Comparison of ENCODE assay signal across 10 mouse cellular contexts in genomic region chr2:174917146-174917905, GRCm38 (mm10).
DNase-seq lines count a peak whose midpoint lies in the region; ATAC-seq and TF ChIP-seq lines count a peak whose summit lies in the region.
"Had no signal": no experiment of that assay in that cellular context is flagged by ENCODE, and none has a peak within 500 bp of the region (broad histone marks: within the 10 kb centered on the region; RNA-seq: fewer than 3 reads in every experiment).

No protein-coding gene starts in this region.

- DNase-seq in layer of hippocampus, postnatal 14 days (ENCODE audit: low spot score in 2 of 2), result peak; percentile 29 to 66
- no peak for DNase-seq in layer of hippocampus, postnatal 36 days
- peak; percentile 81 for DNase-seq in embryo, embryonic 9.5 days (ENCODE audit: extremely low spot score)
- DNase-seq in left cerebral cortex, adult 2 months (ENCODE audit: extremely low spot score in 1 of 2, low spot score in 2 of 2), result no peak
- DNase-seq in left cerebral cortex, postnatal 25 days (ENCODE audit: low spot score in 2 of 2), result no peak
- no peak for DNase-seq in MN1 (ENCODE audit: low spot score)
- DNase-seq: adrenal gland, postnatal 36 days; right cerebral cortex, postnatal 25 days had no signal

- intact Hi-C loops in left cerebral cortex, adult 2 months (cut with DNase I), result no loop called here
- intact Hi-C loops in left cerebral cortex, postnatal 25 days (cut with DNase I), result no loop called here

- H3K9ac ChIP-seq in hindbrain, embryonic 13.5 days, result peak overlapping the region; percentile 66; the same call in 1 of the 2 replicates
- 0 out of 2 replicates have a peak overlapping the region, but pooled peaks have one; percentile 8 for H3K9ac ChIP-seq in neural tube, embryonic 14.5 days (replicated peaks; ENCODE audit: low read depth, low read length)

- TF ChIP-seq CTCF in left cerebral cortex, adult 2 months (IDR thresholded peaks at IDR 0.05), result no peak

- H3K9me3 ChIP-seq in hindbrain, embryonic 13.5 days, result no peaks in the 10 kb centered on the region
- no peaks in the 10 kb centered on the region for H3K9me3 ChIP-seq in neural tube, embryonic 14.5 days (ENCODE audit: control insufficient read depth, low read length)

- no peaks in the 10 kb centered on the region for H3K36me3 ChIP-seq in hindbrain, embryonic 13.5 days
- no peaks in the 10 kb centered on the region for H3K36me3 ChIP-seq in neural tube, embryonic 14.5 days (ENCODE audit: control insufficient read depth, insufficient read depth, low read length)

- 10% methylated on average over 10 of the region's 10 CpGs for WGBS in hindbrain, embryonic 13.5 days
- WGBS in neural tube, embryonic 14.5 days, result 13% methylated on average over 10 of the region's 10 CpGs

- peak overlapping the region; percentile 43 for H3K4me2 ChIP-seq in hindbrain, embryonic 13.5 days
- peak overlapping the region; percentile 36 for H3K4me2 ChIP-seq in neural tube, embryonic 14.5 days (ENCODE audit: low read depth, low read length)

- peak overlapping the region; percentile 96 for H3K27ac ChIP-seq in hindbrain, embryonic 13.5 days
- peak overlapping the region; percentile 91 for H3K27ac ChIP-seq in neural tube, embryonic 14.5 days (ENCODE audit: low read depth, low read length)
- no peak overlapping the region for H3K27ac ChIP-seq in left cerebral cortex, adult 2 months

- H3K4me1 ChIP-seq in hindbrain, embryonic 13.5 days (replicated peaks), result peaks cover 18% of the 10 kb centered on the region
- H3K4me1 ChIP-seq in neural tube, embryonic 14.5 days (ENCODE audit: control insufficient read depth, insufficient read depth, low read length), result peaks cover 4% of the 10 kb centered on the region

- ATAC-seq in hindbrain, embryonic 13.5 days (ENCODE audit: low FRiP score), result peak; percentile 94
- peak; percentile 94 for ATAC-seq in neural tube, embryonic 14.5 days (ENCODE audit: low read depth)

- H3K27me3 ChIP-seq in hindbrain, embryonic 13.5 days, result no peaks in the 10 kb centered on the region
- no peaks in the 10 kb centered on the region for H3K27me3 ChIP-seq in neural tube, embryonic 14.5 days (ENCODE audit: control insufficient read depth, insufficient read depth, low read length)

- peak overlapping the region; percentile 17; the same call in 1 of the 2 replicates for H3K4me3 ChIP-seq in hindbrain, embryonic 13.5 days
- no peak overlapping the region for H3K4me3 ChIP-seq in neural tube, embryonic 14.5 days (ENCODE audit: low read depth, low read length)
- no peak overlapping the region for H3K4me3 ChIP-seq in left cerebral cortex, adult 2 months

Comparison
In these comparisons a context has a peak if more than half of its experiments do, and no peak if none do; other contexts are left out.
1. DNase-seq: peak in layer of hippocampus, postnatal 14 days (2 of 2) and embryo, embryonic 9.5 days (single experiment); none in layer of hippocampus, postnatal 36 days (0 of 2), left cerebral cortex, adult 2 months (0 of 2), left cerebral cortex, postnatal 25 days (0 of 2) and MN1 (single experiment).